Mouse (Mus musculus): ENCODE measurements around the gene Hipk3. TPM values are rescaled to one million over a fixed set of nuclear protein-coding genes. Genes with fewer than 3 reads are reported as not detected.

Hipk3 gene
- total RNA-seq, 1 experiment from 2014 or later = 45.4 TPM

- ATAC-seq (ENCODE audit: extremely low read depth, insufficient number of reproducible peaks, low FRiP score, poor library complexity, severe bottlenecking) = no peak
Observed at GRCm38 (mm10) chr2:104385941-104386340, 108.3 kb downstream of the Hipk3 start.

GRCm38 (mm10) chr2:104383589-104383988, 110.7 kb downstream of the Hipk3 start:
- ATAC-seq (ENCODE audit: extremely low read depth, insufficient number of reproducible peaks, low FRiP score, poor library complexity, severe bottlenecking) = no peak

- no peak for ATAC-seq (ENCODE audit: extremely low read depth, insufficient number of reproducible peaks, low FRiP score, poor library complexity, severe bottlenecking)
Observed at GRCm38 (mm10) chr2:104382813-104383212, 111.4 kb downstream of the Hipk3 start.

GRCm38 (mm10) chr2:104379304-104379703, 114.9 kb downstream of the Hipk3 start:
- no peak for ATAC-seq (ENCODE audit: extremely low read depth, insufficient number of reproducible peaks, low FRiP score, poor library complexity, severe bottlenecking)

GRCm38 (mm10) chr2:104378791-104379190, 115.5 kb downstream of the Hipk3 start:
- ATAC-seq (ENCODE audit: extremely low read depth, insufficient number of reproducible peaks, low FRiP score, poor library complexity, severe bottlenecking) = no peak

GRCm38 (mm10) chr2:104377990-104378389, 116.3 kb downstream of the Hipk3 start:
- no peak for ATAC-seq (ENCODE audit: extremely low read depth, insufficient number of reproducible peaks, low FRiP score, poor library complexity, severe bottlenecking)

Other genes starting within 250 kb of the Hipk3 start
- gene D430041D05Rik, start 83.4 kb downstream of the Hipk3 start, total RNA-seq (2017) = 0.12 TPM in 1 of 2 replicates, not detected in the other
- gene Cstf3, start 96.1 kb upstream of the Hipk3 start, total RNA-seq (2017) = 17.1 and 23.2 TPM in 2 replicates
- gene Tcp11l1, start 217.7 kb upstream of the Hipk3 start, total RNA-seq (2017) = 0.81 and 1.2 TPM in 2 replicates
- gene Pin1rt1, start 221.9 kb upstream of the Hipk3 start, total RNA-seq (2017) = not detected in 2 replicates
- 0.58 and 1.5 TPM in 2 replicates for gene Depdc7, start 248.4 kb upstream of the Hipk3 start, total RNA-seq (2017)